Mouse (Mus musculus) left cerebral cortex, postnatal 10 days (tissue): ENCODE measurements around the gene Fndc9. TPM values are rescaled to one million over a fixed set of nuclear protein-coding genes. Genes with fewer than 3 reads are reported as not detected.

Source experiments
- total RNA-seq, 2 experiments: library from RNA; stranded (reverse); gene quantifications; 2 replicates each; pipeline ENCODE4 v1.2.3; 2021

Gene Fndc9
- total RNA-seq, 2 experiments from 2014 or later = 9.6 to 10.0 TPM

Other genes with a start within 250 kb of the Fndc9 start
- 1 to 10 TPM; 3.1 to 3.3 TPM for gene Gm12166, start 183.2 kb upstream of the Fndc9 start, total RNA-seq
- 10 to 100 TPM; 30.6 to 35.1 TPM for gene Adam19, start 179.5 kb upstream of the Fndc9 start, total RNA-seq
- 1 to 10 TPM in 1 of 2 experiments, under 1 TPM in 1; 0.53 to 1.3 TPM for gene Nipal4, start 69.0 kb upstream of the Fndc9 start, total RNA-seq
- 100 to 1,000 TPM; 303 to 311 TPM for gene Cyfip2, start 77.3 kb downstream of the Fndc9 start, total RNA-seq
- under 1 TPM; 0.34 to 0.41 TPM for gene Itk, start 154.0 kb downstream of the Fndc9 start, total RNA-seq
- gene Fam71b, start 161.0 kb downstream of the Fndc9 start, total RNA-seq = not detected
- gene Med7, start 201.4 kb downstream of the Fndc9 start, total RNA-seq = 10 to 100 TPM; 31.5 to 33.6 TPM
- 1 to 10 TPM in 1 of 2 experiments, under 1 TPM in 1; 0.87 to 1.5 TPM for gene Havcr2, start 219.4 kb downstream of the Fndc9 start, total RNA-seq